Mouse (Mus musculus) lung, postnatal 4 days (tissue): ENCODE results near the gene Ube2d1.
A peak's percentile ranks its signal among the peaks of the same experiment; 100 is the strongest.

Experiments
- DNase-seq, 2 experiments: peaks; one replicate each; pipeline ENCODE4 v3.0.0; 2021

Ube2d1 gene

DNA sequence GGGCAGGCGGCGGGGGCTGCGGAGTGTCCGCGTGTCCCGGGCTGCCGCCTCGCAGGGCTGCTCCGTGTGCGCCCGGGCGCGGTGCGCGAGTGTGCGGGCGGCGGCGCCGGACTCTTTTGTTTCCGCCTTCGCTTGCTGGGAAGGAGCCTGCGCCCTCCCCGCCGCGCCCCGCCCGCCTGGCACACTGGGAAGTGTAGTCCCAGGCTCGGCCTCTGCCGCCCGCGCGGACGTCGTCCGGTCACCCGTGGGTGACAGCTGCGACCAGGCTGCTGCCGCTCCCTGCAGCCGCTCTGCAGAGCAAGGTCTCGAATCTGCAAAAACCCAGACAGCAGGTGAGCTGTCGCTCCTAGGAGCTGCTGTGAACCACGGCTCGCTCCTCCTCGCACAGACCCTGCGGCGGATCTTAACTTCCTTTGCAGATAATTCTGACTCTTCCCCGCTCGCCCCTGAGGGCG lies at the start of gene Ube2d1:
Ube2d1 (minus strand) TSS at position 137 of the 455 bp plus-strand sequence.
- DNase-seq = peak; percentile 89

- no peak for DNase-seq
These were observed 47.8 kb upstream of the Ube2d1 start for GRCm38 (mm10) chr10:71332859-71333258.

DNA sequence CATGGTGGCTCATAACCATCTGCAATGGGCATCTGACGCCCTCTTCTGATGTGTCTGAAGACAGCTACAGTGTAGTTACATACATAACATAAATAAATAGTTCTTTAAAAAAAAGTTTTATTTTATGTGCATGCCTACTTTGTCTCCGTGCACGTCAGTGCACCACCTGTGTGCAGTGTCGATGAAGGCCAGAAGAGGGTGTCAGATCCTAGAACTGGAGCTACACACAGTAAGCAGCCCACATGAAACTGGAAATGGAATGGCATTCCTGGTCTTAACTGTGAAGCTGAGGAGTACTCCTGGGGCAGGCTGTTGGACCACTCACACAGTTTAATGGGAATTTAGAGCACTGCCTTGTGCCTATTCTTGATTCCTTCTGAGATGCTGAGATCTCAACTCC lies 47.3 kb upstream of the Ube2d1 start:
- no peak for DNase-seq

DNA sequence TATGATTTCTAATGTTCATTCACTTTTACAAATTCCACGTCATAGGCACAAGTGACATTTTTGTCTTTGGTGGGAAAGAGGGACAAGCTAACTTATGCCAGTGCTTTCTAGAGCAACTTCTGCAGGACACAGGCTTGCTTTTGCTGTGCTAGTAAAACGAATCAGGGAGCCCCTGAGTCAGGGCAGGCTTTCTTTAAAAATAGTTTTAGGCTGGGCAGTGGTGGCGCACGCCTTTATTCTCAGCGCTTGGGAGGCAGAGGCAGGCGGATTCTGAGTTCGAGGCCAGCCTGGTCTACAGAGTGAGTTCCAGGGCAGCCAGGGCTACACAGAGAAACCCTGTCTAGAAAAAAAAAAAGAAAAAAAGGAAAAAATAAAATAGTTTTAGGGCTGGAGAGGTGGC lies 46.8 kb upstream of the Ube2d1 start:
- DNase-seq = no peak

DNA sequence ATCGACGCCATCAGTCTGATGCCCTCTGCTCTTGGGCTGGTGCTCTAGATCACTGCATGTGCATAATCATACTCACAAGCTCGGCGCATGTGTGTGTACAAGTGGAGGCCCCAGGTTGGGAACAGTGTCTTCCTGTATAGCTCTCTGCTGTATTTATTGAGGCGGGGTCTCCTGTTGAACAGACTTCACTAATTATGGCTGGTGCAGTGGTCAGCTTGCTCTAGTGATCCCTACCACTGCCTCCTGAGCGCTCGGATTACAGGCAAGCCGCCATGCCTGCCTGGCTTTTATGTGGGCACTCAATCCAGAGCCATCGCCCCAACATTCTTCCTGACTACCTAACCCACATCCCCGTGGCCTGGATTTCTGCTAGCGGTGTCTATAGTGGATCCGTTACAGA lies 45.0 kb upstream of the Ube2d1 start:
- DNase-seq = no peak

DNA sequence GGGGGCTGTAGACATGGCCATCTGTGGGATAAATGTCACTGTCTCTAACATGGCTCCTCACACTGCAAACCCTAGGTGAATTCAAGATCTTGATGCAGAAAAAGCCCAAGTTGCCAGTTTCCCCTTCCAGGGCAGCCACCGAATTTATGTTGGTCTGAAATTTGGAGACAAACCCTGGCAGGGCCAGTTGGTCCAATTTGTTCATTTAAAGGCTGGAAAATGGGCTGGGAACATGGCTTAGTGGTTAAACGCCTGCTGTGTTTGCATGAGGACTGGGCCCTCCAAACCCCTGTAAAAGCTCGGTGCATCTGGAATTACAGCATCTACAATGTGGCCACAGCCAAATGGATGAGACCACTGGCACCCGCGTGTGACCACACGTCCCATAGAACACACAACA lies 44.2 kb upstream of the Ube2d1 start:
- DNase-seq = no peak

- DNase-seq = no peak
These were observed 43.8 kb upstream of the Ube2d1 start for GRCm38 (mm10) chr10:71328870-71329269.

DNA sequence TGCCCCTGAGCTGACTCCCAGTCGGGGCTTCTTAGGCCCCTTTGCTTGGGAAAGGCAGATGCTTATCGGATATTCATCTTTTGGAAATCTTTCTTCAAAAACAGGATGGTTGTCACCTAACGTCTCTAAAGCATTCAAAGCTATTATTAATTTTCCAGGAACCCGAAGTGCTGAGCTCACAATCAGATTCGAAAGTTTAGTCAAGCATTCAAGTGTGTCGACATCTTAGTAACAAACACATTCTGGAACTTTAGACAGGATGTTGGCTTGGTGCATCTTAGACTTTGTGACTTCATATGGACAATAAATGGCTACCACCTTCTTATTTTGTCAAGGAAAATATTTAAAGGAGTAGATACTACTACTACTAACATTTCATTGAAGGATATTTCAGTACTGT lies 43.3 kb upstream of the Ube2d1 start:
- DNase-seq = no peak

DNA sequence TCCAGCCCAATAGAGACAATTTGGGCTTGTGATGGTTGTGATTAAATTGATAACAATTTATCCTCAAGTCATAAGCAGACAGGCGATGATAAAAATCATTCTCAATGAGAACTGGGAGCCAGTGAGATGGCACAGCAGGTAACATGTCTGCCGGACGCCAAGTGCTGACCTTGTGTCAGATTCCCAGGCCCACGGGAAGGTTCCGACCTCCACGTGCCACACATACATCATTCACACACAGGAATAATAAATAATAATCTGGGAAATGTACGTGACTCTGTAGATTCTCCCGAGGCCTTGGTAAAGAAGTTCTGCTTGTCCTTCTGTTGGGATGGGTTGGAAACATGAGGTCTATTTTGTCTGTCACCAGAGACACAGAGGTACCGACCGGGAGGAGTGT lies 42.3 kb upstream of the Ube2d1 start:
- DNase-seq = no peak

DNA sequence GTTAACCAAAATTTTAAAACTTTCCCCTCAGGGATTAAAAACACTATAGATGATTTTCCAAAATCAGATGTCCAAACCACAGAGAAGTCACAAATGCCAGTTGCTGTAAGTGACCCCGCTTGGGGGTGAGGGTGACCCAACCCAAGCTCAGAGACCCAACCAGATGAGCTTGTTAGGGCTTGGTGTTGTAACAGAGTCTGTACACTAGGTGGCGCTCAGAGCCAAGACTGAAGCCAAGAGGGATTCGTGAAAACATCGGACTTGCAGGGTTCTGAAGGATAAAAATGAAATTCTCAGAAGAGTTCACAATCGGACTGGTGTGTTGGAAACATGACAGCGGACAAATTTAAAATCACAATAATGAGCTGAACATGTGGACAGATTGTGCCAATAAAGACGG lies 41.7 kb upstream of the Ube2d1 start:
- peak; percentile 52 to 79 for DNase-seq

- DNase-seq = no peak
These were observed 41.1 kb upstream of the Ube2d1 start for GRCm38 (mm10) chr10:71326123-71326522.

DNA sequence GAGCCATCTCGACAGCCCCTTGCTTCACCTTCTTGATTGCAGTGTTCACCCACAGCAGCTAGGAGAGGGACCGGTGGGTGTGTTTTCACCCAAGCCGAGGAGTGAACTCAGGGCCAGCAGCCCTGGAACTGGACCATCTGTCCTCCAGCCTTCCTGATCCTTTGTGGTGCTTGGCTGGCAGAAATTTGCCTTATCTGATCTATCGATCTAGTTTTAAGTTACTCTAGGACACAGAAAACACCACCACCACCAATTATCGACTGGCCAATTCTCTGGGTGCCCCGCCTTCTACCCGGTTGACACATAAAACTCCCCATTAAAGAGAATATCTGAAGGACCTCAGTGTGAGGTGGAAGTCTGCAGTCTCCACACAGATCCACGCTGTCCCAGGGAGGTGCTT lies 38.6 kb upstream of the Ube2d1 start:
- no peak for DNase-seq

DNA sequence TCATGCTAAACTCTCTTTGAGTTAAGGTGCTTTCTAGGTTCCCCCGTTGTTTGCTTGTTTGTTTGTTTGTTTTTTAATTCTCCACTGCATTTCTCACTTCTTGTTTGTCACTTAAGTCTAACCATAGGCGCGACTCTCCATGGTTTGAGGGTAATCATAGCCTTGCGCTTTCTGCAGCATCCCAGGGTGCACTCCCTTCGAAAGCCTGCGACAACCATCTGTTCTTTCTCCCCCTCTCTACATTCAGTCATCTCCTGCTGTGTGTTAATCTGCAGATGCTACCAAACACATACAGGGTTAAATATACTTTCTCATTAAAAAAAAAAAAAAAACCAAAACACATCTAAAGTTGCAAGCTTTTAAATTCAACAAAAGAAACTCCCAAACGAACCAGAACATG lies 31.4 kb upstream of the Ube2d1 start:
- peak in 1 of 2 experiments; percentile 4 for DNase-seq

- DNase-seq = peak in 1 of 2 experiments; percentile 5
These were observed 31.0 kb upstream of the Ube2d1 start for GRCm38 (mm10) chr10:71316056-71316455.

DNA sequence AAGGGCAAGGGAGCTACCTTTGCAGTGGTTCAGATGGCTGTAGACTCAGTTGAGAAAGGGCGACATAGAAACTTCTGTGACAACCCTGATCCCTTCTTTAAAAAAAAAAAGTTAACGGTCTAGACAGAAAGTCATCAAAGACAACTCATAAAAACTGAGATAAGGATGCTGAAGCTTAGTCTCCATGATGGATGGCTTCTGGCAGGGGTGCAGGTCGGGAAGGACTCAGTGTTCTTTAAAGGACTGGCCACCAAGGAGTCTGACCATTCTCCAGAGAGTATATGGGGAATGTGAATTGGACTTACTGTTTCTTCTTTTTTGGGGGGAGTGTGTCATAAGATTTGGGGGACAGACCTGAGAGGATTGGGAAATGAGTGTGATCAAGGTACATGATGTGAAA lies 29.5 kb upstream of the Ube2d1 start:
- DNase-seq = no peak

DNA sequence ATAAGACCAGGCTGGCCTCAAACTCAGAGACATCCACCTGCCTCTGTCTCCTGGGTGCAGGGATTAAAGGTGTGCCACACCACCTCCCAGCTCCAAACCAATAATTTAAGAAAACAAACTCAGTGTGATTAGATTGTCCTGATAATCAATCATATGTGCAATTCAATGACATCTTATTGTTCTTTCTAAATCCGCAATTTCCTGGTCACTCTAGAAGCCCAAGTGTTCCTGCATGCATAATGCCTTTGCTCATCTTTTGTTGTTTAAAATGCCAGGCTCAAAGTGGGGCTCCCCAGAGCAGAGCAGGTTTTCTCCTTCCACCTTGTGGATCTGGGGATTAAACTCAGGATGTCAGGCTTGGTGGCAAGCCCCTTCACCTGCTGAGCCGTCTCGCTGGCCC lies 25.2 kb upstream of the Ube2d1 start:
- DNase-seq = no peak

DNA sequence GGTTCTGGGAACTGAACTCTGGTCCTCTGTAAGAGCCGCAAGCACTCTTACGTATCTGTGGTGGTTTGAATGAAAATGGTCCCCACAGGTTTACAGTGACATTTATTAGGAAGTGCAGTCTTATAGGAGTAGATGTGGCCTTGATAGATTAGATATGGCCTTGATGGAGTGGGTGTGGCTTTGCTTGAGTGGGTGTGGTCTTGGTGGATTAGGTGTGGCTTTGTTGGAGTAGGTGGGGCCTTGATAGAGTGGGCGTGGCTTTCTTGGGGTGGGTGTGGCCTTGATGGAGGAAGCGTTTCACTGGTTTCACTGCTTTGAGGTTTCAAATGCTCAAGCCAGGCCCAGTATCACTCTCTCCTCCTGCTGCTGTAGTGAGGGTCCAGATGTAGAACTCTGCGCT lies 23.1 kb upstream of the Ube2d1 start:
- DNase-seq = no peak

DNA sequence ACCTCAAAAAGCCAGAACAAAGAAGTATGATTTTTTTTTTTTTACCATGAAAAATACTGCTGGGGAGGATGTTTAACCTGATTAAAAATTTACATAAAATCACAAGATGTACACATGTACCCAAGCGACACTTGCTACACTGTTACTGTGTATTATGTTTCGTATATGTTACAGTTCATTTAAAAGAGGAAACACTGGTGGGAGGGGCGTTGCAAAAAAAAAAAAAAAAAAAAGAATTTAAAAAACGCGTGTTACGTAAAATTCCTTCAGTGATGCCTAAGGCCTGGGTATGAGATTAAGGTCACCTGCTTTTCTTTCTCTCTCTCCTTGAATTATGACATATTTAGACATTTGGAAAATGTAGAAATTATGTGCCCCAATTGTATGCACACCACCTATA lies 21.7 kb upstream of the Ube2d1 start:
- no peak for DNase-seq

DNA sequence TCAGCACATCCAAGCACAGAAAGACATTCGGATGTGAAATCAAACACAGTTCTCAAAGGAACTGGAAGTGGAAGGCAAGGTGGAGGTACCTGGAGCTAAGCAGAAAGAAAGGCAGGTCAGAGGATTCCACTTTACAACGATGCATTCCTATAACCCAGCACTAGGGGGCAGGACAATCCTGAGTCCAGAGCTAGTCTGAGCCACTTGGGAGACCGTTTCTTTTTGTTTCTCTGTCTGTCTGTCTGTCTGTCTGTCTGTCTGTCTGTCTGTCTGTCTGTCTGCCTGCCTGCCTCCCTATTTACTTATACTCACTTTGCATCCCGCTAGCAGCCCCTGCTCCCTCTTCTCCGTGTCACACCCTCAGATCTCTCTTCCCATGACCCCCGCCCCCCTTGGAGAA lies 21.1 kb upstream of the Ube2d1 start:
- DNase-seq = peak in 1 of 2 experiments; percentile 41

DNA sequence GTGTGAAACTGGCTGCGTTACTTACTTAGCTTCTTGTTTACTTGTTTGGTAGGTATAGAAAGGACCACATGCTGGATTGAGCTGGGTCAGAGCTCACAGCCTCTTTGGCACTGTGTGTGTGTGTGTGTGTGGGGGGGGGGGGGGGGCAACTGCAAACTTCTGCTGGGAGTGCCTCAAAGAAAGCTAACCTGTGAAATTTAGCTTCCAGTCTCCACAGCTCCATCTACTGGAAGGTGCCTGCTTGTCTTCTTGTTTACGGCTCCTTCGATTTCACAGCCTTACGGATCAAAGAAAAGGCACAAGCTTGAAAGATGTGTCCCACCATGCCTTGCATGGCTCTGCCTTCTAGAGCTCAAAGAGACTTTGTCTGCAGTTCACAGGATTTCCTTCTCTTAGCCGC lies 17.4 kb upstream of the Ube2d1 start:
- no peak for DNase-seq

DNA sequence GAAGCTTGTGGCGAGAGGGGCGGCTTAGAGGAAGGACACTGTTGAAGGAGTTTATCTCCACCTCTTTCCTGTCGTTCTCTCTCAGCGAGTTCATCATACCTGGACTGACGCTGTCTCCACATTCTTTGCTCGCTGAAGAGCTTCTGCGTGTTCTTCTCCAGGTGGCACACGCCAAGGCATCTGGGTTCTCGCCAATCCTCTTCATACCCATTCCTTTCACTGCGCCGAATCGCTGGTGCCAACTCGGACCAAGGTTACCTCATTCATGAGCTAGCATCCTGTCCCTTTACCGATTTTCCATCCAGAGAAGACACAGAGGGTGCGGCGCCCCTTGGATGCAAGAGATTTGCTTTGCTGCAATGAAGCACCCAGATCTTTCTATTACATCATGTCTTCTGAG lies 15.1 kb upstream of the Ube2d1 start:
- no peak for DNase-seq

GRCm38 (mm10) chr10:71293245-71293644 lies 8.2 kb upstream of the Ube2d1 start:
- no peak for DNase-seq

DNA sequence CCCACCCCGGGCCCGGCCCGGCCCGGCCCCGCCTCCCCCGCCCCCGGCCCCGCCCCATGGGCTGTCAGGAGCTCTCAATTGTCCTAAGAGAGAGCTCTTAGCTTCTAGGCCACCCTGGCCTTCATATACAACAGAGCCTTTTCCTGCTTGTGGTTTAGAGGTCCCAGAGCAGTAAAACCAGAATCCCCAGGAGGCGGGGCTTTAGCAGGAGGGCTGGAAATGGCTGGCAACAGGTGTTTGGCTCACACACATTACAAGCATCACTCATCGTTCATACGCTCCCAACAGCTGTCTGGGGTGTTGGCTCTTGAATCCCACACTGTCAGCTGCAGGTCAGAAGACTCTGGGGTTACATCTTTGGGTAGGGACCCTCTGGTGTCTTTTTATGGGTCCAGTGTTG lies 7.2 kb upstream of the Ube2d1 start:
- DNase-seq = no peak

DNA sequence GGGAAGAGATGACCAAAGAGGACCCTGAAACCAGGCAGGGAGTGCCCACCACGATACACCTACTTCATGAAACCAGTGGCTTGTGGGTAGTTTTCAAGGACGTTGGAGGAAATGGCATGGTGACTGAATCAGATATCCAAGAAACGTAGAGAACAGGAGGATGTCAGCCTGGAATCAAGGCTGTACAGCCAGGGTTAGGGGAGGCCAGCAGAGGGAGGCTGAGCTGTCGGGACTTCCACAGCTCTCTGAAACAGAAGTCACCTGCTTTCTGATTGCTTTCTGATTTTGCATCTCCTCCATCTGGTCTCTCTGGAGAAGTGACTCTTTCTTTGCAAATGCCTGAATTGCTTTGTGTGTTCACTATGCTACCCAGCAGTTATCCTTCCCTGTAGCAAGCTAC lies 6.7 kb upstream of the Ube2d1 start:
- DNase-seq = no peak

- no peak for DNase-seq
These were observed 6.2 kb upstream of the Ube2d1 start for GRCm38 (mm10) chr10:71291179-71291661.
